Mouse (Mus musculus) stomach, embryonic 15.5 days (tissue): ENCODE results near the gene Gipc3. TPM values are rescaled to one million over a fixed set of nuclear protein-coding genes. Genes with fewer than 3 reads are reported as not detected.
A peak's percentile ranks its signal among the peaks of the same experiment; 100 is the strongest.

Experiments
- ATAC-seq: fragments of 200-750 bp; cut with Nextera tagmentation; 2 replicates; pipeline ENCODE4 v1.8.0; 2017; ENCODE audit warnings: low read depth, moderate number of reproducible peaks, moderate TSS enrichment; ENCODE audit not compliant: insufficient read depth, low FRiP score
- H3K27ac ChIP-seq: fragments of 300-500 bp; sonication (generic); 2 replicates; pipeline ENCODE4 v1.5.1; 2015; ENCODE audit warnings: mild to moderate bottlenecking, inconsistent platforms
- H3K27me3 ChIP-seq: fragments of 300-500 bp; sonication (generic); replicated peaks from 2 replicates; pipeline ENCODE4 v1.6.1; 2015; ENCODE audit warnings: inconsistent platforms
- H3K36me3 ChIP-seq: fragments of 300-500 bp; sonication (generic); 2 replicates; pipeline ENCODE4 v1.6.1; 2015; ENCODE audit warnings: inconsistent platforms
- H3K4me1 ChIP-seq: fragments of 300-500 bp; sonication (generic); 2 replicates; pipeline ENCODE4 v1.6.1; 2015; ENCODE audit warnings: inconsistent platforms
- H3K4me2 ChIP-seq: fragments of 300-500 bp; sonication (generic); 2 replicates; pipeline ENCODE4 v1.6.1; 2015; ENCODE audit warnings: mild to moderate bottlenecking, inconsistent platforms
- H3K4me3 ChIP-seq: fragments of 300-500 bp; sonication (generic); replicated peaks from 2 replicates; pipeline ENCODE4 v1.5.1; 2015; ENCODE audit warnings: inconsistent platforms
- H3K9ac ChIP-seq: fragments of 300-500 bp; sonication (generic); 2 replicates; pipeline ENCODE4 v1.6.1; 2015; ENCODE audit warnings: inconsistent platforms
- H3K9me3 ChIP-seq: fragments of 300-500 bp; sonication (generic); 2 replicates; pipeline ENCODE4 v1.6.1; 2016; ENCODE audit warnings: inconsistent platforms
- WGBS: fragments of 180-500 bp; shearing (Covaris S2); methylation state at CpG from one replicate; pipeline ENCODE4 v1.1.7; 2015; 5-methylcytosine and 5-hydroxymethylcytosine counted together
- polyA plus RNA-seq: library from polyadenylated mRNA; unstranded; fragments of >200 nt; fragmentation: Nextera tagmentation; extraction: Ambion mirVana; gene quantifications from 2 replicates; pipeline ENCODE4 v1.2.1, GENCODE M21; 2015

The Gipc3 gene
- polyA plus RNA-seq, 1 experiment from 2014 or later = 0.04 TPM

GRCm38 (mm10) chr10:81294442-81294841 lies 48.6 kb downstream of the Gipc3 start:
- Histone ChIP-seq H3K9me3 (no peaks in the 10 kb centered on the region), H3K27ac (no peak overlapping the region), H3K4me2 (peak overlapping the region; percentile 91), H3K9ac (0 out of 2 replicates have a peak overlapping the region, but pooled peaks have one; percentile 92), H3K4me3 (peak overlapping the region; percentile 94), H3K4me1 (peaks cover 44% of the 10 kb centered on the region), H3K27me3 (no peaks in the 10 kb centered on the region; the same call in 1 of the 2 replicates), H3K36me3 (no peaks in the 10 kb centered on the region)
- WGBS = 45% methylated on average over 8 of the region's 8 CpGs
- no peak for ATAC-seq

GRCm38 (mm10) chr10:81293334-81294030 lies 49.6 kb downstream of the Gipc3 start:
- no peaks in the 10 kb centered on the region for H3K9me3 ChIP-seq
- H3K4me1 ChIP-seq = peaks cover 42% of the 10 kb centered on the region
- H3K27ac ChIP-seq = peak overlapping the region; percentile 91
- 1% methylated on average over 25 of the region's 25 CpGs for WGBS
- no peak for ATAC-seq
- no peaks in the 10 kb centered on the region; the same call in 1 of the 2 replicates for H3K27me3 ChIP-seq
- H3K9ac ChIP-seq = peak overlapping the region; percentile 92
- H3K36me3 ChIP-seq = no peaks in the 10 kb centered on the region
- peak overlapping the region; percentile 91 for H3K4me2 ChIP-seq
- peak overlapping the region; percentile 94 for H3K4me3 ChIP-seq

- Histone ChIP-seq H3K36me3 (no peaks in the 10 kb centered on the region), H3K27ac (peak within 1 kb of the TSS; percentile 93), H3K4me1 (peaks cover 42% of the 10 kb centered on the region), H3K4me2 (peak within 1 kb of the TSS; percentile 91), H3K9me3 (no peaks in the 10 kb centered on the region), H3K9ac (peak within 1 kb of the TSS; percentile 92), H3K27me3 (no peaks in the 10 kb centered on the region; the same call in 1 of the 2 replicates), H3K4me3 (peak within 1 kb of the TSS; percentile 94)
- ATAC-seq = peak; percentile 88
- under 1% methylated on average over 77 of the region's 80 CpGs for WGBS
These were observed 50.3 kb downstream of the Gipc3 start, which contains the start of gene Pip5k1c for GRCm38 (mm10) chr10:81292554-81293333. Gene Pip5k1c, plus strand, starts transcription at chr10:81292963.

GRCm38 (mm10) chr10:81291511-81292104 lies 51.5 kb downstream of the Gipc3 start, which contains the start of gene Tjp3:
Gene Tjp3, minus strand, starts transcription at chr10:81291581.
- H3K4me1 ChIP-seq = peaks cover 44% of the 10 kb centered on the region
- peak within 1 kb of the TSS; percentile 32; the same call in 1 of the 2 replicates for H3K9ac ChIP-seq
- H3K4me2 ChIP-seq = peak within 1 kb of the TSS; percentile 91
- 58% methylated on average over 9 of the region's 9 CpGs for WGBS
- peak within 1 kb of the TSS; percentile 35 for H3K4me3 ChIP-seq
- peak within 1 kb of the TSS; percentile 93 for H3K27ac ChIP-seq
- no peak for ATAC-seq
- H3K27me3 ChIP-seq = no peaks in the 10 kb centered on the region; the same call in 1 of the 2 replicates
- H3K9me3 ChIP-seq = no peaks in the 10 kb centered on the region
- no peaks in the 10 kb centered on the region for H3K36me3 ChIP-seq

GRCm38 (mm10) chr10:81290698-81291460 lies 52.2 kb downstream of the Gipc3 start:
- ATAC-seq = 0 out of 2 replicates have a peak, but pooled peaks have one; percentile 9
- H3K27me3 ChIP-seq = no peaks in the 10 kb centered on the region; the same call in 1 of the 2 replicates
- no peaks in the 10 kb centered on the region for H3K9me3 ChIP-seq
- H3K27ac ChIP-seq = peak overlapping the region; percentile 93
- peaks cover 49% of the 10 kb centered on the region for H3K4me1 ChIP-seq
- WGBS = 17% methylated on average over 24 of the region's 24 CpGs
- H3K9ac ChIP-seq = no peak overlapping the region
- H3K4me2 ChIP-seq = peak overlapping the region; percentile 48
- no peaks in the 10 kb centered on the region for H3K36me3 ChIP-seq
- H3K4me3 ChIP-seq = peak overlapping the region; percentile 35

GRCm38 (mm10) chr10:81289811-81290210 lies 53.3 kb downstream of the Gipc3 start:
- Histone ChIP-seq H3K4me2 (peak overlapping the region; percentile 48), H3K27me3 (peaks cover 6% of the 10 kb centered on the region), H3K4me3 (peak overlapping the region; percentile 35), H3K9ac (peak overlapping the region; percentile 32; the same call in 1 of the 2 replicates), H3K36me3 (no peaks in the 10 kb centered on the region), H3K27ac (peak overlapping the region; percentile 93), H3K9me3 (no peaks in the 10 kb centered on the region), H3K4me1 (peaks cover 51% of the 10 kb centered on the region)
- ATAC-seq = no peak
- 48% methylated on average over 14 of the region's 14 CpGs for WGBS

GRCm38 (mm10) chr10:81289278-81289677 lies 53.8 kb downstream of the Gipc3 start:
- Histone ChIP-seq H3K27me3 (peaks cover 11% of the 10 kb centered on the region), H3K4me2 (peak overlapping the region; percentile 48), H3K4me3 (peak overlapping the region; percentile 35), H3K4me1 (peaks cover 51% of the 10 kb centered on the region), H3K27ac (peak overlapping the region; percentile 93; the same call in 1 of the 2 replicates), H3K9me3 (no peaks in the 10 kb centered on the region), H3K9ac (no peak overlapping the region), H3K36me3 (no peaks in the 10 kb centered on the region)
- 1% methylated on average over 7 of the region's 7 CpGs for WGBS
- no peak for ATAC-seq

- peaks cover 18% of the 10 kb centered on the region for H3K27me3 ChIP-seq
- H3K4me3 ChIP-seq = no peak overlapping the region
- 31% methylated on average over 6 of the region's 6 CpGs for WGBS
- H3K4me1 ChIP-seq = peaks cover 50% of the 10 kb centered on the region
- peak overlapping the region; percentile 16; the same call in 1 of the 2 replicates for H3K27ac ChIP-seq
- H3K36me3 ChIP-seq = no peaks in the 10 kb centered on the region
- no peaks in the 10 kb centered on the region for H3K9me3 ChIP-seq
- no peak for ATAC-seq
- peak overlapping the region; percentile 27; the same call in 1 of the 2 replicates for H3K4me2 ChIP-seq
- no peak overlapping the region for H3K9ac ChIP-seq
These were observed 54.5 kb downstream of the Gipc3 start for GRCm38 (mm10) chr10:81288601-81289000.

GRCm38 (mm10) chr10:81287513-81288157 lies 55.4 kb downstream of the Gipc3 start:
- no peak for ATAC-seq
- Histone ChIP-seq H3K27me3 (peaks cover 22% of the 10 kb centered on the region), H3K9me3 (no peaks in the 10 kb centered on the region), H3K4me3 (no peak overlapping the region), H3K9ac (no peak overlapping the region), H3K4me1 (peaks cover 49% of the 10 kb centered on the region), H3K4me2 (peak overlapping the region; percentile 10; the same call in 1 of the 2 replicates), H3K36me3 (no peaks in the 10 kb centered on the region), H3K27ac (peak overlapping the region; percentile 16; the same call in 1 of the 2 replicates)
- 60% methylated on average over 8 of the region's 8 CpGs for WGBS

GRCm38 (mm10) chr10:81286586-81286985 lies 56.5 kb downstream of the Gipc3 start:
- H3K4me3 ChIP-seq = no peak overlapping the region
- no peak for ATAC-seq
- H3K36me3 ChIP-seq = no peaks in the 10 kb centered on the region
- peaks cover 44% of the 10 kb centered on the region for H3K4me1 ChIP-seq
- H3K9ac ChIP-seq = no peak overlapping the region
- H3K27ac ChIP-seq = peak overlapping the region; percentile 74
- 33% methylated on average over 6 of the region's 6 CpGs for WGBS
- no peaks in the 10 kb centered on the region for H3K9me3 ChIP-seq
- peak overlapping the region; percentile 85; the same call in 1 of the 2 replicates for H3K4me2 ChIP-seq
- peaks cover 22% of the 10 kb centered on the region for H3K27me3 ChIP-seq
